Mouse (Mus musculus): Measurements from ENCODE around the gene Cerk. TPM values are rescaled to one million over a fixed set of nuclear protein-coding genes. Genes with fewer than 3 reads are reported as not detected.
A peak's percentile ranks its signal among the peaks of the same experiment; 100 is the strongest.

Gene Cerk
- polyA plus RNA-seq, 1 experiment = 61.7 TPM

DNA sequence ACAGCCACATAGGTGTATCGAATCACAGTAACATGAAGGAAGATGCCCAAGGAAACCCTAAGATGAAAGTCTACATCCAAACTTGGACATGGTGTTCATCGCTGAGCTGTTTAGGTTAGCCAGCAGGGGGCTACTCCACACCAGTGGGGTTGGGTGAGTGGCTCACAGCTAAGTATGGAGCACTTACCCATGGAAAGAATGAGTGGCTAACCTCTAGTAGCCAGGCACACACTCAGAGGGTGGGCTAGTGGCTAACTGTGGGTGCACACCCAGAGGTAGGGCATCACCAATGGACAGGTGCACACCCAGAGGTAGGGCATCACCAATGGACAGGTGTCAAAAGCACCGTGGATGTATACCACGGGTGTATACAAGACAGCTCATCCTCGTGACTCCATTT is 26.2 kb downstream of the Cerk start:
- no peak for TF ChIP-seq POLR2A (IDR thresholded peaks at IDR 0.05; ENCODE audit: control insufficient read depth, low read depth, low read length)
- no peak for TF ChIP-seq CTCF (IDR thresholded peaks at IDR 0.05; ENCODE audit: control insufficient read depth, insufficient read depth, insufficient replicate concordance, low read depth, low read length)
- peaks cover under 1% of the 10 kb centered on the region; the same call in 1 of the 2 replicates for H3K36me3 ChIP-seq (ENCODE audit: control insufficient read depth, insufficient read depth, low read length)
- H3K27ac ChIP-seq (ENCODE audit: control insufficient read depth, insufficient read depth, low read depth, low read length) = no peak overlapping the region
- no peaks in the 10 kb centered on the region for H3K27me3 ChIP-seq (ENCODE audit: control insufficient read depth, insufficient read depth, low read length)
- H3K4me3 ChIP-seq (ENCODE audit: control insufficient read depth, low read depth, low read length) = no peak overlapping the region
- H3K4me1 ChIP-seq (ENCODE audit: control insufficient read depth, insufficient read depth, low read length) = peaks cover under 1% of the 10 kb centered on the region

DNA sequence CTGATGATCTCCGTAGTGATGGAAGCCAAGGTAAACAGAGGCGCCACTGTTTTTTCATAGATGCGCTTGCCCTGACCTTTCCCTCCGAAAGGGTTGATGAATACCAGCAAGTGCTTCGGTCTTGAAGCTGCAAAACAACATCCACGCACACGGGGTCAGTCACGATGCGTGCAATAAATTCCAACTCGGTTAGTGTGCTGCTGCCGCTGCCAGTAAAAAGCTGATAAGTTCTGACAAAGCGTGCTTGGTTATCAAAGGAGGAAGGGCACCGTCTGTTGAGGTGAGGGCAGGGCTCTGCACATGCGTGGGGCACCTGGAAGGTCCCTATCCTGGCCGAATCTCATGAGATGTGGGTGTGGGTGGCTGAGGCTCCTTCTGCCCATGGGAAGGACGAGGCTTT is 26.8 kb downstream of the Cerk start:
- no peaks in the 10 kb centered on the region for H3K36me3 ChIP-seq (ENCODE audit: control insufficient read depth, insufficient read depth, low read length)
- no peaks in the 10 kb centered on the region; the same call in 1 of the 2 replicates for H3K4me1 ChIP-seq (ENCODE audit: control insufficient read depth, insufficient read depth, low read length)
- no peaks in the 10 kb centered on the region for H3K27me3 ChIP-seq (ENCODE audit: control insufficient read depth, insufficient read depth, low read length)
- no peak overlapping the region for H3K4me3 ChIP-seq (ENCODE audit: control insufficient read depth, low read depth, low read length)
- H3K27ac ChIP-seq (ENCODE audit: control insufficient read depth, insufficient read depth, low read depth, low read length) = no peak overlapping the region
- TF ChIP-seq CTCF (IDR thresholded peaks at IDR 0.05; ENCODE audit: control insufficient read depth, insufficient read depth, insufficient replicate concordance, low read depth, low read length) = peak; percentile 26; the same call in 1 of the 2 replicates
- TF ChIP-seq POLR2A (IDR thresholded peaks at IDR 0.05; ENCODE audit: control insufficient read depth, low read depth, low read length) = no peak

DNA sequence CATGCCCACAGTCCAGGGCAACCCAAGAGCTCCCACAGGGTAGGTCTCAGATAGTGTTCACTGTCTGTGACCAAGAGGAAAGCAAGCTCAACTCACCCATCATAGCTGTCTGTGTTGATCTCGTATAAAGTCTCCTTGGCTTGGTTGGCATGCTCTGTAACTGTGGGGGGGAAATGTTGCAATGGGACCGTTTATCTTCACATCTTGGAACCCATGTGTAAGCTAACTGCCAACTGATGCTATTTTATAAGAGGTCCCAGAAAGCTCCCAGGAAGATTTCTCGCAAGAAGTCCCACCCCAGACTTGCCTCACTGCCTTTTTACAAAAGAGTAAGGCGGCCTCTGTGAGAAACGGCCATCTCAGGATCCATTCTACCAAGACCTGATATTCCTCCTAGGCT is 29.4 kb downstream of the Cerk start:
- Histone ChIP-seq H3K4me3 (ENCODE audit: control insufficient read depth, low read depth, low read length) (no peak overlapping the region), H3K27ac (ENCODE audit: control insufficient read depth, insufficient read depth, low read depth, low read length) (0 out of 2 replicates have a peak overlapping the region, but pooled peaks have one; percentile 9), H3K4me1 (ENCODE audit: control insufficient read depth, insufficient read depth, low read length) (no peaks in the 10 kb centered on the region; the same call in 1 of the 2 replicates), H3K27me3 (ENCODE audit: control insufficient read depth, insufficient read depth, low read length) (no peaks in the 10 kb centered on the region), H3K36me3 (ENCODE audit: control insufficient read depth, insufficient read depth, low read length) (no peaks in the 10 kb centered on the region)
- TF ChIP-seq CTCF (IDR thresholded peaks at IDR 0.05; ENCODE audit: control insufficient read depth, insufficient read depth, insufficient replicate concordance, low read depth, low read length) = no peak
- no peak for TF ChIP-seq POLR2A (IDR thresholded peaks at IDR 0.05; ENCODE audit: control insufficient read depth, low read depth, low read length)

DNA sequence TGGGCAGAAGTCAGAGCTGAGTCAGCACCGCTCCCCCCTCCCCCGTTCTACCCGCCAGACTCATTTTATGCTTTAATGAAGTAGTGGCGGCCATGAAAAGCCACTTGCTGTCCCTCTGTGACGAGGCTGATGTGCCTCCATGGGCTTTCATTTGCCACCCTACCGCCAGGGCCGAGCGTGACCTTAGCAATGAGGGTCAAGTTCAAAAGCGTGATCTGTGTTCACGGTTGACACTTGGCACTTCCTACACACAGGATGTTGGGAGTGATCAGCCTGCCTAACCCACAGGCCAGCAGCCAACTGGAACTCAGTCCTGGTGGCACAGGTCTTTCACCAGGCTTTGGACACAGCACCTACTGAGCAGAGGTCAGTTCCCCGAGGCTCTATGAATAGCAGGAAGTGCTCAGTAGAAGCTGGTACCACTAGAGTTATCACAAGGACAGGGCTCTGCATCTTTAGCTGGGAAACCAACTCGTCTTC is 32.4 kb downstream of the Cerk start:
- Histone ChIP-seq H3K4me3 (ENCODE audit: control insufficient read depth, low read depth, low read length) (no peak overlapping the region), H3K36me3 (ENCODE audit: control insufficient read depth, insufficient read depth, low read length) (no peaks in the 10 kb centered on the region; the same call in 1 of the 2 replicates), H3K27ac (ENCODE audit: control insufficient read depth, insufficient read depth, low read depth, low read length) (no peak overlapping the region), H3K4me1 (ENCODE audit: control insufficient read depth, insufficient read depth, low read length) (no peaks in the 10 kb centered on the region; the same call in 1 of the 2 replicates), H3K27me3 (ENCODE audit: control insufficient read depth, insufficient read depth, low read length) (no peaks in the 10 kb centered on the region)
- TF ChIP-seq POLR2A (IDR thresholded peaks at IDR 0.05; ENCODE audit: control insufficient read depth, low read depth, low read length) (no peak), CTCF (IDR thresholded peaks at IDR 0.05; ENCODE audit: control insufficient read depth, insufficient read depth, insufficient replicate concordance, low read depth, low read length) (no peak)

DNA sequence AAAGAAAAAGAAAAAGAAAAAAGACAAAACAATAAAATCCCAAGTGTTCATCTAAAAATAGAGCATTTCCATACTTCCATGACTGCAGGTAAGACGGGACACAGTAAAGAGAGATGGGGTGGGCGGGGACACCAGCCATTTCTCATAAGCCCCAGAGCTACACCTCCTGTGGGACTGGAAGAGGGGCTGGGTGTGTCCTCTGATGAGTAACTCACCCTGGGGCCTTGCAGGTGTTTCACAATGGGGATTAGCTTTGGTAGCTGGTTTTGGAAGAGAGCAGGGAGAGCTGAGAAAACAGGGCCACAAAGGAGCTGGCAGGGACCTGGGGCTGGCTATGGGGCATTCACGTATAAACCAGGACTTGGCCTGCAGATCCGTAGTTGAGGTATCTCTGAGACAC is 35.3 kb downstream of the Cerk start:
- TF ChIP-seq CTCF (IDR thresholded peaks at IDR 0.05; ENCODE audit: control insufficient read depth, insufficient read depth, insufficient replicate concordance, low read depth, low read length) (no peak), POLR2A (IDR thresholded peaks at IDR 0.05; ENCODE audit: control insufficient read depth, low read depth, low read length) (no peak)
- Histone ChIP-seq H3K4me1 (ENCODE audit: control insufficient read depth, insufficient read depth, low read length) (no peaks in the 10 kb centered on the region), H3K27ac (ENCODE audit: control insufficient read depth, insufficient read depth, low read depth, low read length) (no peak overlapping the region), H3K27me3 (ENCODE audit: control insufficient read depth, insufficient read depth, low read length) (no peaks in the 10 kb centered on the region), H3K4me3 (ENCODE audit: control insufficient read depth, low read depth, low read length) (no peak overlapping the region), H3K36me3 (ENCODE audit: control insufficient read depth, insufficient read depth, low read length) (no peaks in the 10 kb centered on the region; the same call in 1 of the 2 replicates)

DNA sequence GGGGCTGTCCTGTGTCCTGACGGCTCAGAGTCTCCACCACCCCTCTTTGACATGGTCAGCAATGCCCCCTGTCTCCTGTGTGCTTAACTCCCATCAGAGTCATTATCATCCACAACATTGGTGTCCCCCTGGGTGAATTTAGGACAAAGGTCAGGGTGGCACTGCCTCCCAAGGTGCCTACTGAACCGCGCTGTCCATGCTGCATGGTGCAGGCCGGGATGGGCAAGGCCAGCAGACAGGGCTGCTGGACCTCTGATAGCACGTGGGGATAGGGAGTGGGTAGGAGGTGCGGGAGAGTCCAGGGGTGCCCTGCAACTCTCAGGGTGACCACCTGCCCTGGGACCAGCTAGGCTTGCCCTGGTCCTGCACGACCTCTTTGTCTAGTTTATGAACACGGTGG is 39.0 kb downstream of the Cerk start:
- Histone ChIP-seq H3K36me3 (ENCODE audit: control insufficient read depth, insufficient read depth, low read length) (no peaks in the 10 kb centered on the region; the same call in 1 of the 2 replicates), H3K4me3 (ENCODE audit: control insufficient read depth, low read depth, low read length) (no peak overlapping the region), H3K4me1 (ENCODE audit: control insufficient read depth, insufficient read depth, low read length) (no peaks in the 10 kb centered on the region), H3K27ac (ENCODE audit: control insufficient read depth, insufficient read depth, low read depth, low read length) (no peak overlapping the region), H3K27me3 (ENCODE audit: control insufficient read depth, insufficient read depth, low read length) (no peaks in the 10 kb centered on the region)
- TF ChIP-seq CTCF (IDR thresholded peaks at IDR 0.05; ENCODE audit: control insufficient read depth, insufficient read depth, insufficient replicate concordance, low read depth, low read length) (no peak), POLR2A (IDR thresholded peaks at IDR 0.05; ENCODE audit: control insufficient read depth, low read depth, low read length) (no peak)

DNA sequence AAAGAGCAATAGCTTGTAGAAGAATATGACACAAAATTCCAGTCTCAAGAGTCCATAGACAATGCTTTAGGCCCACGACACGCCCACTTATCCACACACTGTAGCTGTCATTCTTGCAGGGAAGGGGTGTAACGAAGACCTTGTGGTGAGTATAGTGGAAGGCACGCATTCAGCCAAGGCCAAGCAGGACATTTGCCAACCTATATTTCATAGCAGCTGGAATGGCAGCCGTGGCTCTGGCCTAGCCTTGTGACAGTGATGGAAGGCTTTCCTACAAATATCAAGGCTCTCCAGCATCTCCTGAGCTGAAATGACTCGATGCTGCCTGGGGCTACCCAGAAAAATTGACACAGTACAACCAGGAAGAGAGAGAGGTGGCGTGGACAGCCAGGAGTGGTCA is 40.9 kb downstream of the Cerk start:
- Histone ChIP-seq H3K36me3 (ENCODE audit: control insufficient read depth, insufficient read depth, low read length) (no peaks in the 10 kb centered on the region; the same call in 1 of the 2 replicates), H3K27me3 (ENCODE audit: control insufficient read depth, insufficient read depth, low read length) (no peaks in the 10 kb centered on the region), H3K4me3 (ENCODE audit: control insufficient read depth, low read depth, low read length) (no peak overlapping the region), H3K4me1 (ENCODE audit: control insufficient read depth, insufficient read depth, low read length) (no peaks in the 10 kb centered on the region), H3K27ac (ENCODE audit: control insufficient read depth, insufficient read depth, low read depth, low read length) (no peak overlapping the region)
- TF ChIP-seq CTCF (IDR thresholded peaks at IDR 0.05; ENCODE audit: control insufficient read depth, insufficient read depth, insufficient replicate concordance, low read depth, low read length) (no peak), POLR2A (IDR thresholded peaks at IDR 0.05; ENCODE audit: control insufficient read depth, low read depth, low read length) (no peak)
